Mouse (Mus musculus): ENCODE measurements at regions not wholly inside any gene's neighbourhood (a gene's known extent, or its start where the extent isn't known, plus 50 kb on each side); places are given as distances from the start of the nearest gene placed in this dataset.

GRCm38 (mm10) chr15:59138393-59139107, 249.5 kb downstream of the Gm49356 start:
- DNase-seq (ENCODE audit: low spot score in 2 of 2): no peak

- no peak for DNase-seq (ENCODE audit: low spot score in 2 of 2)
These were observed 252.5 kb downstream of the Gm49356 start for GRCm38 (mm10) chr15:59141621-59142020.

DNA sequence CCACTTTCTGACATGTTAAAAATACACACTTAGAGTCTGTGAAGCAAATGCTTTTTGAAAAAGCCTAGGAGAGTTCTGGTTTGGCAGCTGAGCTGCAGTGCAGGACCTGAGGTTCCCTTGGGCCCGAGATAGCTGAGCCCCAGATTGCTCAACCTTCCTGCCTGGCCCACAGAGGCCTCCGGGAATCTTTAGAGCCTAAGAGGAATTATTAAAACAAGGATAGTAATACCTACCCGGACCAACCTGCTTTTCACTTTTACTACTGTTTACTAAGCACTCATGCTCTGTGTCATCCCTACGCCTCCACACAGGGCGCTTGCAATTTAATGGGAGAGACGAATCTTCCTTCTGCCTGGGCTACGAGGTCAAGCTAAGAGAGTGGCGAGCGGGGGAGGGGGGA, 253.4 kb downstream of the Gm49356 start:
- no peak for DNase-seq (ENCODE audit: low spot score in 2 of 2)

DNA sequence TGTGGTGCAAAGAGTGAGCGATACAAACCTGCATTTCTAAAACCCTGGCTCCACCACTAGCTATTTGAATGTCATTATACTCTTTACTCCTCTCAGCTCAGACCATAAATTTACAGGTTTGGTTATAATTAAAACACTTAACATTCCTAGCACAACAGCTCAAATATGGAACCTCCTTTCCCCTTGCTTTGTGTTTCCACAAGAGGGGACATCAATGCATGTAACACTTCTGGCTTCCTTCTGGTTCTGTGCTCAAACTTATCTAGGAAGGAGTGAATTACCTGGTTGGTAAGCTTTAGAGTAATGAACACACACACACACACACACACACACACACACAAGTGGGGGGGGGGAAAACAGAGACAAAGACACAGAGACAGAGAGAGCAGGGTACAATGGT, 254.8 kb downstream of the Gm49356 start:
- no peak for DNase-seq (ENCODE audit: low spot score in 2 of 2)

DNA sequence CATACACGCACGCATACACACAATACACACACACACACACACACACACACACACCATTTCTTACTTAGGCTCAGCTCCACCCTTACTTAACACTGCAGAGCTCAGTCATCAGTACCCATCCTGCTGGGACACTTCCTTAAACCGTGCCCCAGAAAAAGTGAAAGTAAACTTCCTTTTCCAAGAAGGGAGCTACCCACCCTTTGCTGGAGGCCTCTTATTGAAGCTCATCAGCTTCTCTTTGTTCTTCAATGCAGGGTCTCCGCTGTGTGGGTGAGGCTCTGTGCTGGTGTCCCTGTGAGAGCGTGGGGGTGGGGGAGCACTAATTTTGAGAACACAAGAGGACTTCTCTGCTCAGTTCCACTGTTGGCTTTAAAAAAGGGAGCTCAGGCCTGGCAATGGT, 256.6 kb downstream of the Gm49356 start:
- no peak for DNase-seq (ENCODE audit: low spot score in 2 of 2)

- no peak for DNase-seq (ENCODE audit: low spot score in 2 of 2)
These were observed 257.0 kb downstream of the Gm49356 start for GRCm38 (mm10) chr15:59146111-59146510.

DNA sequence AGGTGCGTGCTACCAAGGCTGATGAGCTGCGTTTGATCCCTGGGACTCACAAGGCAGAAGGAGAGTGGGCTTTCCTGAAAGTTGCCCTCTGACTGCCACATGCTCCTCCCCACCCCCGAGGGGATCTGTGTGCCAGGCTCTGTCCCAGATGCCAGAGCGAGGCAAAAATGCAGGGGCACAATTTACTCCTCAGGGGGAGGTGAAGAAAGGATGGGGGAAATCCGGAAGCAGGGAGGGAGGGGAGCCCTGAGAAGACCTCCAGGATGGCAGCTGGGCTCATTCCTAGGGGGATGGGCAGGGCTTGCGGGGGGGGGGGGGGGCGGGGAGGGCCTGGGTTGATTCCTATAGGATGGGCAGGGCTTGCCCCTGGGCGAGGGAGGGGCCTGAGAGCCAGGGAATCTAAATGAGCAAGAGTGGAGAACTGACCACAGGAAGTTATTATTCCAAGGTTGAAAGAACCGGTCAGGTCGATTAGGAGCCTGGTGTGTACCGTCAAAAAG, 257.5 kb downstream of the Gm49356 start:
- DNase-seq (ENCODE audit: low spot score in 2 of 2): no peak

DNA sequence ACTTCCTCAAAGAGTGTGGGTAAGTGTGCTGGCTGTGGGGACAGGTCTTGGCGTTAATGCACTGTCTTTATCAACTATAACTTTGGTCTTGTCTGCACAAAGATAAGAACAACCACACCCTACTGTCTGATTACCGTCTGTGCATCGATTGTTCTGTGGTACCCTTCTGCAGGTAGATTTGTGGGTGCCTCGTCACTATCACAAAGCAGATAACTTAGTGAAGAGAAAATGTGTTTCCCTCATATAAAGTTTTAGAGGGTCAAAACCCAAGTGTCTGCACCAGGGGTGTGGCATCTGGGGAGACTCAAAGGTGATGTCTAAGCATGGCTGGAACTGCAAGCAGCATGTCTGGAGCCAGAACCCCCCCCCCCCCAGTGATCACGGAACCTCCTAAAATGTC, 259.4 kb downstream of the Gm49356 start:
- no peak for DNase-seq (ENCODE audit: low spot score in 2 of 2)

- DNase-seq (ENCODE audit: low spot score in 2 of 2): no peak
These were observed 262.4 kb downstream of the Gm49356 start for GRCm38 (mm10) chr15:59151506-59151905.

- DNase-seq (ENCODE audit: low spot score in 2 of 2): no peak
These were observed 263.8 kb downstream of the Gm49356 start for GRCm38 (mm10) chr15:59152786-59153388.

GRCm38 (mm10) chr15:59153416-59154250, 264.5 kb downstream of the Gm49356 start:
- no peak for DNase-seq (ENCODE audit: low spot score in 2 of 2)

- no peak for DNase-seq (ENCODE audit: low spot score in 2 of 2)
These were observed 265.6 kb downstream of the Gm49356 start for GRCm38 (mm10) chr15:59154407-59155288.

GRCm38 (mm10) chr15:59155289-59155623, 266.2 kb downstream of the Gm49356 start:
- no peak for DNase-seq (ENCODE audit: low spot score in 2 of 2)

DNA sequence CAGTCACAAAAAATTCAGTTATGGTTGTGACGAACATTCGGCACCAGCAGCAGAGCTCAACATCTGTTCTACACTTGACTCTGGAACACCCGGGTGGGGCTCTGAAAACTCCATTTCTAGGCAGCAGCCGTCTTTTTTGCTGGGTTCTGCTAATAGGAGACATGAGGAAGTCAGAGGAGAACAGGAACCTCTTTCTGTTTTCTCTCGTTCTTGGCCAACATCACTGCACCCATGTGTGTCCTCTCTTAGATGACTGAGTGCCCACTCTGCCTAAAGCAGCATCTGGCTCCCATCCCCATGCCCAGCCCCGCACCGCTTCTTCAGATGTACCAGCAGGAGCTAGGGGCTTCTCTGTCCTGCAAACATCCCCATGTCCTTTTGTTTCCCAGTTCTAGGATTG, 267.2 kb downstream of the Gm49356 start:
- DNase-seq (ENCODE audit: low spot score in 2 of 2): no peak

DNA sequence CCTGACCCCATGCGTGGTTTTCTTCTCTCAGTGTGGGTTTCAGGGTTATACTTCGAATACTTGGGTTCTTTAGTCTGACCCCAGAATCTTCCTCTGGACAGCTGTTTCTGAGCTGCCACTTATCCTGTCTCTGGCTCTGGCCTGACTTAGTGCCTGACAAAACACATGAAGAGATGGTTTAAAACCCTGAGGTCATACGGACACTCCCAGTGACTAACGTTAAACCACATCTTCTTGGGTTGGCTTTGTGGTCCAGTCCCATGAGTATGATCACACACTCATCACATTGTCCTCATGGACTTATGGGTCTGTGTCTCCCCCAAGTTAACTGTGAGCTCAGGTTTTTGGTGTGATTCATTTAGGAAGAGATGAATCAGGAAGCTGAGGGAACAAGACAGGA, 269.7 kb downstream of the Gm49356 start:
- no peak for DNase-seq (ENCODE audit: low spot score in 2 of 2)

- no peak for DNase-seq (ENCODE audit: low spot score in 2 of 2)
These were observed 272.1 kb downstream of the Gm49356 start for GRCm38 (mm10) chr15:59160931-59161920.

DNA sequence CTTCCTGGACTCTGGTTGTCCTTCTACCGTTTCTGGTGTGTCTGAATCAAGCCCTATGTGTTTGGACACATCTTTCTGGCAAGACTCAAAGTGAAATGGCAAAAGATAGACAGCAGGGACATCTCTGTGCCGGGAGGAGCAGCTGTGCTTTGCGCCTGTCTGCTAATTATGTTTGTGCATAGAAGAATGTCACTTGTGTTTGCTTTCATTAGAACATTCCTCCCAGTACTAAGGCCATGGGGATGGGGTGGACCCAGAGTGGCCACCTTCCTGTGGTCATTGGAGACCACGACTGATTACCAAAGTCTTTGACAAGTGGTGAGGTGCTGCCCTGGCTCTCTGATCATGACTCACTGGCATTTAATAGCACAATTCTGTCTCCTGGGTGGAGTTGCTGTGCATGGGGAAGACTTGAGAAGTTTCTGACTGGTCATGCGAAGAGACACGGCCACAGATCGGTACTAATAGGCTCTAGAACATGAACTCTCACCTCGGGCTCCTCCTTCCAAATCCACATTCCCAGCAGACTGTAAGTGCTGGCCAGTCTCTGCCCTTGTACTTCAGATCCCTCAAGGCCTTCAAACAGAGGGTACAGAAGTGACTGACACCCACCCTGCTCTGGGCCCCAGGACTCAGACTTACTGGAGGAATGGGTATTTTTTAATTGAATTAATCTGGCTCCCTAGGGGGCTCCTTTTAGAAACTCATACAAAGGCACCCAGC, 279.0 kb downstream of the Gm49356 start:
- no peak for DNase-seq (ENCODE audit: low spot score in 2 of 2)

- no peak for DNase-seq (ENCODE audit: low spot score in 2 of 2)
These were observed 279.6 kb downstream of the Gm49356 start for GRCm38 (mm10) chr15:59168660-59169170.

- DNase-seq (ENCODE audit: low spot score in 2 of 2): no peak
These were observed 280.2 kb downstream of the Gm49356 start for GRCm38 (mm10) chr15:59169237-59169797.

Measured in adrenal gland, postnatal 4 days (tissue).